Mouse (Mus musculus) monocyte, adult 59 days (primary cell): Measurements from ENCODE around the gene Usp9x. TPM values are rescaled to one million over a fixed set of nuclear protein-coding genes. Genes with fewer than 3 reads are reported as not detected.

Experiments used
- total RNA-seq, 2 experiments: library from RNA; stranded (reverse); gene quantifications; one replicate each; pipeline ENCODE4 v1.2.4; 2023

Gene Usp9x
- 100 to 1,000 TPM; 122 to 124 TPM for total RNA-seq

DNA sequence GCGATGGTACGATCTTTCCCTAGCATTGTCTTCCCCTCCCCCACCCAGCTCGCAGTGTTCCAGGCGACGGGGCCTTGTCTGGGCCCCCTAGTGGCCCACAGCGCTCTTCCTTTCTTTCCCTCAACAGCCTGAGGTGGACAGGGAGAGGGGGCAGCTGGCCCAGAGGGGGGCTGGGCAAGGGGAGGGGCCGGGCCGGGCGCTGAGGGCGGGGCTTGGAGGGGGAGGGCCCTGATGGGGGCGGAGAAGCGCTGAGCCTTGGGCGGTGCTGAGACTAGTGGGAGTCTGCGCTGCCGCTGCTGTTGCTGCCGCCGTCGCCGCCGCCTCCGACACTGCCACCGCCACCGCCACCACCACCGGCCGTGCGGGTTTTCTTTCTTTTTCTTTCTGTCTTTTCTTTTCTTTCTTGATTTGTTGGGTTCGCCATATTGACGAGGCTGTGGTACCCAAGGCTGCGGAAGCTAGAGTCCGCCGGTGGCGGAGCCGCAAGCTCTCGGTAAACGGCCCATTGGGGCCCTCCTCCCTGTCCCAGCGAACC lies at the start of gene Usp9x:
TSS of gene Usp9x (plus strand) at position 258 of the 535 bp plus-strand sequence.

Other genes with a start within 250 kb of the Usp9x start
- 100 to 1,000 TPM; 441 to 475 TPM for gene Ddx3x, start 209.5 kb downstream of the Usp9x start, total RNA-seq